Mouse (Mus musculus): ENCODE results near the gene Psmd3.

GRCm38 (mm10) chr11:98645946-98646345 is 36.4 kb upstream of the Psmd3 start:
- TF ChIP-seq POLR2A (IDR thresholded peaks at IDR 0.05; ENCODE audit: insufficient read depth, low read depth, low read length): no peak
- no peak for TF ChIP-seq CTCF (IDR thresholded peaks at IDR 0.05; ENCODE audit: insufficient read depth, low read depth, low read length)

Data from olfactory bulb, adult 2 months (tissue).